ENCODE assay signal across 20 mouse cellular contexts in the genomic region with DNA sequence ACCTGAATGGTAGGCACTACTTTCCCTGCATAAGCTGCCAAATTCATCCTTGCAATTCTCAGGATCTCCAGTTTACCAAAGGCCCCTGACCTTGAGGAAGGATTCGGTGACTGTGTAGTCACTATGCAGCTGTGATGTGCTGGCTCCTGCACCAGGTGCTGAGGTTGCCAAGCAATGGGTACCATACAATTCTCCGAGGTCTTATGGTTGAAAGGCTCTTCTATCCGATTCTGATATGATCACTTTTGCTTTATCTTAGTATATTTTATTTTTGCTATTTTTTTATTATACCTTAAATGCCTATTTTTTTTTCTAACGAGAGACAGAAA. TPM values are rescaled to one million over a fixed set of nuclear protein-coding genes. Genes with fewer than 3 reads are reported as not detected.
A peak's percentile ranks its signal among the peaks of the same experiment; 100 is the strongest.
DNase-seq lines count a peak whose midpoint lies in the region; ATAC-seq and TF ChIP-seq lines count a peak whose summit lies in the region.
"Had no signal": no experiment of that assay in that cellular context is flagged by ENCODE, and none has a peak within 500 bp of the region (broad histone marks: within the 10 kb centered on the region; RNA-seq: fewer than 3 reads in every experiment).

No protein-coding gene starts in this region.

- H3K9ac ChIP-seq in embryonic facial prominence, embryonic 13.5 days: 0 out of 2 replicates have a peak overlapping the region, but pooled peaks have one; percentile 17
- no peak overlapping the region for H3K9ac ChIP-seq in kidney, postnatal 0 days (ENCODE audit: low read depth, low read length)
- no peak overlapping the region for H3K9ac ChIP-seq in midbrain, embryonic 14.5 days (replicated peaks; ENCODE audit: low read length)
- H3K9ac ChIP-seq in midbrain, embryonic 11.5 days (ENCODE audit: low read length): no peak overlapping the region
- H3K9ac ChIP-seq: liver, embryonic 13.5 days; lung, embryonic 15.5 days; neural tube, embryonic 12.5 days had no signal

- H3K27me3 ChIP-seq in embryonic facial prominence, embryonic 13.5 days: no peaks in the 10 kb centered on the region
- no peaks in the 10 kb centered on the region for H3K27me3 ChIP-seq in embryonic facial prominence, embryonic 10.5 days (replicated peaks; ENCODE audit: low read depth, poor library complexity, severe bottlenecking)
- no peaks in the 10 kb centered on the region for H3K27me3 ChIP-seq in kidney, postnatal 0 days (ENCODE audit: insufficient read depth, low read length)
- no peaks in the 10 kb centered on the region for H3K27me3 ChIP-seq in midbrain, embryonic 14.5 days (ENCODE audit: control insufficient read depth, insufficient read depth, low read length)
- no peaks in the 10 kb centered on the region for H3K27me3 ChIP-seq in midbrain, embryonic 11.5 days (ENCODE audit: control insufficient read depth, insufficient read depth, low read length)
- H3K27me3 ChIP-seq: liver, embryonic 13.5 days; lung, embryonic 15.5 days; neural tube, embryonic 12.5 days had no signal

- no peak overlapping the region for H3K4me3 ChIP-seq in embryonic facial prominence, embryonic 13.5 days
- no peak overlapping the region for H3K4me3 ChIP-seq in embryonic facial prominence, embryonic 10.5 days
- H3K4me3 ChIP-seq in kidney, postnatal 0 days (replicated peaks; ENCODE audit: low read depth, low read length): no peak overlapping the region
- H3K4me3 ChIP-seq in midbrain, embryonic 14.5 days (replicated peaks; ENCODE audit: low read depth, low read length): no peak overlapping the region
- no peak overlapping the region for H3K4me3 ChIP-seq in midbrain, embryonic 11.5 days (ENCODE audit: low read depth, low read length)
- H3K4me3 ChIP-seq: erythroblast, embryonic 14.5 days; hindbrain, embryonic 10.5 days; left cerebral cortex, adult 2 months; liver, embryonic 13.5 days; lung, embryonic 15.5 days; megakaryocyte, embryonic 14.5 days; myocyte; neural tube, embryonic 12.5 days had no signal

- no peaks in the 10 kb centered on the region for H3K9me3 ChIP-seq in embryonic facial prominence, embryonic 13.5 days
- H3K9me3 ChIP-seq in embryonic facial prominence, embryonic 10.5 days: no peaks in the 10 kb centered on the region
- no peaks in the 10 kb centered on the region for H3K9me3 ChIP-seq in kidney, postnatal 0 days (replicated peaks; ENCODE audit: low read length)
- no peaks in the 10 kb centered on the region for H3K9me3 ChIP-seq in midbrain, embryonic 14.5 days (ENCODE audit: control insufficient read depth, low read length)
- H3K9me3 ChIP-seq in midbrain, embryonic 11.5 days (ENCODE audit: control insufficient read depth, low read length): no peaks in the 10 kb centered on the region
- H3K9me3 ChIP-seq: G1E; hindbrain, embryonic 10.5 days; liver, embryonic 13.5 days; lung, embryonic 15.5 days; megakaryocyte, embryonic 14.5 days; neural tube, embryonic 12.5 days had no signal

- 87% methylated on average over 4 of the region's 4 CpGs for WGBS in embryonic facial prominence, embryonic 13.5 days
- 87% methylated on average over 4 of the region's 4 CpGs for WGBS in embryonic facial prominence, embryonic 10.5 days
- WGBS in kidney, postnatal 0 days: 79% methylated on average over 4 of the region's 4 CpGs
- WGBS in midbrain, embryonic 14.5 days: 90% methylated on average over 4 of the region's 4 CpGs
- 85% methylated on average over 4 of the region's 4 CpGs for WGBS in midbrain, embryonic 11.5 days

- no peak for TF ChIP-seq CTCF in kidney, postnatal 0 days (IDR thresholded peaks at IDR 0.05; ENCODE audit: low read depth)

- H3K4me2 ChIP-seq in embryonic facial prominence, embryonic 13.5 days: no peak overlapping the region
- no peak overlapping the region for H3K4me2 ChIP-seq in kidney, postnatal 0 days (ENCODE audit: low read length)
- H3K4me2 ChIP-seq in midbrain, embryonic 14.5 days (ENCODE audit: low read length): no peak overlapping the region
- H3K4me2 ChIP-seq in midbrain, embryonic 11.5 days: no peak overlapping the region
- H3K4me2 ChIP-seq: liver, embryonic 13.5 days; lung, embryonic 15.5 days; neural tube, embryonic 12.5 days had no signal

- no peak for DNase-seq in embryonic facial prominence, embryonic 10.5 days (ENCODE audit: low spot score)
- DNase-seq in kidney, postnatal 0 days (ENCODE audit: low spot score): no peak
- no peak for DNase-seq in kidney, postnatal 10 days
- no peak for DNase-seq in midbrain, embryonic 14.5 days
- DNase-seq in midbrain, embryonic 11.5 days (ENCODE audit: low spot score, missing footprints): no peak
- no peak for DNase-seq in embryo, embryonic 11 days
- DNase-seq: cerebellum, adult 9-10 months; liver, embryonic 13.5 days; spleen, adult 18-20 months; thymus, postnatal 4 days had no signal

- H3K36me3 ChIP-seq in embryonic facial prominence, embryonic 13.5 days: no peaks in the 10 kb centered on the region
- H3K36me3 ChIP-seq in embryonic facial prominence, embryonic 10.5 days (replicated peaks): no peaks in the 10 kb centered on the region
- no peaks in the 10 kb centered on the region for H3K36me3 ChIP-seq in kidney, postnatal 0 days (ENCODE audit: insufficient read depth, low read length)
- H3K36me3 ChIP-seq in midbrain, embryonic 14.5 days (ENCODE audit: control insufficient read depth, insufficient read depth, low read length): no peaks in the 10 kb centered on the region
- no peaks in the 10 kb centered on the region for H3K36me3 ChIP-seq in midbrain, embryonic 11.5 days (ENCODE audit: control insufficient read depth, insufficient read depth, low read length)
- H3K36me3 ChIP-seq: G1E; hindbrain, embryonic 10.5 days; liver, embryonic 13.5 days; lung, embryonic 15.5 days; neural tube, embryonic 12.5 days had no signal

- peak overlapping the region; percentile 60; the same call in 1 of the 2 replicates for H3K27ac ChIP-seq in embryonic facial prominence, embryonic 13.5 days
- no peak overlapping the region for H3K27ac ChIP-seq in embryonic facial prominence, embryonic 10.5 days (replicated peaks)
- H3K27ac ChIP-seq in kidney, postnatal 0 days: no peak overlapping the region
- H3K27ac ChIP-seq in midbrain, embryonic 14.5 days (replicated peaks; ENCODE audit: low read depth, low read length): 0 out of 2 replicates have a peak overlapping the region, but pooled peaks have one; percentile 49
- H3K27ac ChIP-seq in midbrain, embryonic 11.5 days (ENCODE audit: low read depth, low read length): no peak overlapping the region
- H3K27ac ChIP-seq: hindbrain, embryonic 10.5 days; left cerebral cortex, adult 2 months; liver, embryonic 13.5 days; neural tube, embryonic 12.5 days had no signal

- peaks cover 18% of the 10 kb centered on the region for H3K4me1 ChIP-seq in embryonic facial prominence, embryonic 13.5 days
- H3K4me1 ChIP-seq in embryonic facial prominence, embryonic 10.5 days: peaks cover 13% of the 10 kb centered on the region
- H3K4me1 ChIP-seq in kidney, postnatal 0 days (replicated peaks; ENCODE audit: insufficient read depth, low read length): 0 out of 2 replicates have a peak, but pooled peaks cover 5% of the 10 kb centered on the region
- peaks cover 9% of the 10 kb centered on the region for H3K4me1 ChIP-seq in midbrain, embryonic 14.5 days (ENCODE audit: control insufficient read depth, insufficient read depth, low read length)
- peaks cover 4% of the 10 kb centered on the region; the same call in 1 of the 2 replicates for H3K4me1 ChIP-seq in midbrain, embryonic 11.5 days (ENCODE audit: control insufficient read depth, insufficient read depth, low read length)
- H3K4me1 ChIP-seq: liver, embryonic 13.5 days had no signal

- ATAC-seq in embryonic facial prominence, embryonic 13.5 days (ENCODE audit: insufficient number of reproducible peaks, insufficient read depth, low FRiP score, low TSS enrichment, low read depth): no peak
- peak; percentile 25; the same call in 1 of the 2 replicates for ATAC-seq in kidney, postnatal 0 days (replicated peaks; ENCODE audit: low FRiP score, low read depth)
- ATAC-seq in midbrain, embryonic 14.5 days (ENCODE audit: low FRiP score, low TSS enrichment): 0 out of 2 replicates have a peak, but pooled peaks have one; percentile 46
- no peak for ATAC-seq in midbrain, embryonic 11.5 days (ENCODE audit: low FRiP score)
- ATAC-seq in inflammation-experienced regulatory T-cells, adult 6 months: no peak

RNA-seq across cellular contexts. Expression of gene Rhob, which starts 11.2 kb away (rescaled TPM):
- polyA plus RNA-seq in embryonic facial prominence, embryonic 13.5 days (2015; fragmentation: Nextera tagmentation; extraction: Ambion mirVana): 44.9 and 45.9 TPM in 2 replicates
- 24.8 and 26.4 TPM in 2 replicates for polyA plus RNA-seq in embryonic facial prominence, embryonic 10.5 days (2016; fragmentation: Nextera tagmentation; extraction: Ambion mirVana)
- 48.3 and 53.6 TPM in 2 replicates for polyA plus RNA-seq in kidney, postnatal 0 days (2015; fragmentation: Nextera tagmentation; extraction: Ambion mirVana)
- 111 and 116 TPM in 2 replicates for polyA plus RNA-seq in midbrain, embryonic 14.5 days (2014; fragmentation: Nextera tagmentation; extraction: Ambion mirVana)
- 58.4 and 59.8 TPM in 2 replicates for polyA plus RNA-seq in midbrain, embryonic 11.5 days (2014; fragmentation: Nextera tagmentation; extraction: Ambion mirVana)
- 1 to 10 TPM in 2 of 3 experiments, under 1 TPM in 1; 0.15 to 2.8 (median 1.7) TPM for polyA plus RNA-seq in inflammation-experienced regulatory T-cells, adult 6 months (2017; shearing (Covaris generic))

Comparison
In these comparisons a context has a peak if more than half of its experiments do, and no peak if none do; other contexts are left out.
1. ATAC-seq: peak in kidney, postnatal 0 days (single experiment) and midbrain, embryonic 14.5 days (single experiment); none in embryonic facial prominence, embryonic 13.5 days (single experiment), midbrain, embryonic 11.5 days (single experiment) and inflammation-experienced regulatory T-cells, adult 6 months (single experiment).
2. H3K27ac ChIP-seq: peak in embryonic facial prominence, embryonic 13.5 days (single experiment) and midbrain, embryonic 14.5 days (single experiment); none in embryonic facial prominence, embryonic 10.5 days (single experiment), kidney, postnatal 0 days (single experiment) and midbrain, embryonic 11.5 days (single experiment).